ENCODE assay signal across 22 mouse cellular contexts in genomic region chr3:146340316-146341055, GRCm38 (mm10).
DNase-seq lines count a peak whose midpoint lies in the region; ATAC-seq and TF ChIP-seq lines count a peak whose summit lies in the region.
"Had no signal": no experiment of that assay in that cellular context is flagged by ENCODE, and none has a peak within 500 bp of the region (broad histone marks: within the 10 kb centered on the region; RNA-seq: fewer than 3 reads in every experiment).

No protein-coding gene starts in this region.

- H3K4me1 ChIP-seq in liver, embryonic 13.5 days (replicated peaks): peaks cover 17% of the 10 kb centered on the region
- H3K4me1 ChIP-seq in liver, postnatal 0 days (ENCODE audit: insufficient read depth): no peaks in the 10 kb centered on the region
- peaks cover 7% of the 10 kb centered on the region; the same call in 1 of the 2 replicates for H3K4me1 ChIP-seq in limb, embryonic 14.5 days (ENCODE audit: control insufficient read depth, insufficient read depth, low read length)
- peaks cover 6% of the 10 kb centered on the region; the same call in 1 of the 2 replicates for H3K4me1 ChIP-seq in forebrain, embryonic 11.5 days (replicated peaks; ENCODE audit: control insufficient read depth, insufficient read depth, low read length)

- no peaks in the 10 kb centered on the region for H3K36me3 ChIP-seq in liver, embryonic 13.5 days
- no peaks in the 10 kb centered on the region for H3K36me3 ChIP-seq in liver, postnatal 0 days (replicated peaks; ENCODE audit: insufficient read depth, low read length)
- no peaks in the 10 kb centered on the region for H3K36me3 ChIP-seq in limb, embryonic 14.5 days (ENCODE audit: control insufficient read depth, insufficient read depth, low read length)
- H3K36me3 ChIP-seq in forebrain, embryonic 11.5 days (ENCODE audit: control insufficient read depth, insufficient read depth, low read length): no peaks in the 10 kb centered on the region
- H3K36me3 ChIP-seq: forebrain, embryonic 10.5 days; hindbrain, embryonic 15.5 days; liver, embryonic 15.5 days; midbrain, embryonic 12.5 days had no signal

- H3K9ac ChIP-seq in liver, embryonic 13.5 days: no peak overlapping the region
- H3K9ac ChIP-seq in liver, postnatal 0 days (replicated peaks): no peak overlapping the region
- no peak overlapping the region for H3K9ac ChIP-seq in limb, embryonic 14.5 days (ENCODE audit: low read depth, low read length, severe bottlenecking)
- H3K9ac ChIP-seq in forebrain, embryonic 11.5 days (ENCODE audit: low read length): no peak overlapping the region
- H3K9ac ChIP-seq: hindbrain, embryonic 15.5 days; liver, embryonic 15.5 days; midbrain, embryonic 12.5 days had no signal

- no peak for TF ChIP-seq EP300 in liver, postnatal 0 days (IDR thresholded peaks at IDR 0.05; ENCODE audit: low read depth)

- no peak overlapping the region for H3K4me3 ChIP-seq in liver, embryonic 13.5 days (replicated peaks)
- H3K4me3 ChIP-seq in liver, postnatal 0 days (ENCODE audit: low read depth, low read length): no peak overlapping the region
- no peak overlapping the region for H3K4me3 ChIP-seq in limb, embryonic 14.5 days (replicated peaks; ENCODE audit: low read length)
- H3K4me3 ChIP-seq in forebrain, embryonic 11.5 days (ENCODE audit: low read depth, low read length): no peak overlapping the region
- H3K4me3 ChIP-seq: forebrain, embryonic 10.5 days; hindbrain, embryonic 15.5 days; liver, embryonic 15.5 days; midbrain, embryonic 12.5 days had no signal

- TF ChIP-seq POLR2A in limb, embryonic 14.5 days (IDR thresholded peaks at IDR 0.05; ENCODE audit: borderline replicate concordance, extremely low read depth, insufficient read depth, insufficient read length): no peak

- peak; percentile 59 for DNase-seq in heart, adult 11 months
- no peak for DNase-seq in heart, adult 8-10 months (ENCODE audit: low spot score)
- DNase-seq in liver, embryonic 13.5 days: no peak
- DNase-seq in liver, postnatal 0 days: no peak
- peak; percentile 40 for DNase-seq in NIH3T3 (ENCODE audit: low read depth)
- no peak for DNase-seq in limb, embryonic 14.5 days (ENCODE audit: low spot score)
- DNase-seq in gastrocnemius, postnatal 25 days: no peak
- DNase-seq in forebrain, embryonic 11.5 days (ENCODE audit: low spot score): no peak
- DNase-seq: adrenal gland, adult 2 months; cerebellum, postnatal 14 days; embryo, embryonic 11 days; gastrocnemius, postnatal 36 days; heart, postnatal 14 days; kidney, adult 8-10 months; kidney, postnatal 36 days; lung, postnatal 36 days; thymus, adult 2 months had no signal

- no peaks in the 10 kb centered on the region for H3K9me3 ChIP-seq in liver, embryonic 13.5 days (replicated peaks)
- no peaks in the 10 kb centered on the region for H3K9me3 ChIP-seq in liver, postnatal 0 days (ENCODE audit: low read length)
- H3K9me3 ChIP-seq in limb, embryonic 14.5 days (ENCODE audit: control insufficient read depth, low read length): no peaks in the 10 kb centered on the region
- no peaks in the 10 kb centered on the region for H3K9me3 ChIP-seq in forebrain, embryonic 11.5 days (ENCODE audit: control insufficient read depth, low read length)
- H3K9me3 ChIP-seq: forebrain, embryonic 10.5 days; hindbrain, embryonic 15.5 days; liver, embryonic 15.5 days; midbrain, embryonic 12.5 days had no signal

- TF ChIP-seq CTCF in liver, postnatal 0 days (IDR thresholded peaks at IDR 0.05; ENCODE audit: low read depth): no peak

- no peak overlapping the region for H3K27ac ChIP-seq in liver, embryonic 13.5 days
- H3K27ac ChIP-seq in liver, postnatal 0 days (ENCODE audit: low read depth): no peak overlapping the region
- no peak overlapping the region for H3K27ac ChIP-seq in limb, embryonic 14.5 days (replicated peaks; ENCODE audit: low read depth, low read length)
- H3K27ac ChIP-seq in forebrain, embryonic 11.5 days (ENCODE audit: low read depth, low read length): no peak overlapping the region
- H3K27ac ChIP-seq: forebrain, embryonic 10.5 days; hindbrain, embryonic 15.5 days; liver, embryonic 15.5 days; midbrain, embryonic 12.5 days had no signal

- 57% methylated on average over 12 of the region's 12 CpGs for WGBS in liver, embryonic 13.5 days (ENCODE audit: insufficient replicate concordance)
- WGBS in liver, postnatal 0 days (ENCODE audit: insufficient replicate concordance): 63% methylated on average over 12 of the region's 12 CpGs
- 42% methylated on average over 12 of the region's 12 CpGs for WGBS in limb, embryonic 14.5 days
- 91% methylated on average over 12 of the region's 12 CpGs for WGBS in forebrain, embryonic 11.5 days

- no peak overlapping the region for H3K4me2 ChIP-seq in liver, embryonic 13.5 days
- H3K4me2 ChIP-seq in liver, postnatal 0 days (ENCODE audit: low read depth, low read length): no peak overlapping the region
- H3K4me2 ChIP-seq in limb, embryonic 14.5 days (replicated peaks; ENCODE audit: low read depth, low read length, severe bottlenecking): peak overlapping the region; percentile 18; the same call in 1 of the 2 replicates
- H3K4me2 ChIP-seq in forebrain, embryonic 11.5 days (ENCODE audit: low read depth, low read length, severe bottlenecking): no peak overlapping the region
- H3K4me2 ChIP-seq: heart, embryonic 11.5 days; hindbrain, embryonic 15.5 days; liver, embryonic 15.5 days; midbrain, embryonic 12.5 days had no signal

- ATAC-seq in liver, embryonic 13.5 days (ENCODE audit: low read depth): peak; percentile 10; the same call in 1 of the 2 replicates
- ATAC-seq in liver, postnatal 0 days: no peak
- no peak for ATAC-seq in limb, embryonic 14.5 days (ENCODE audit: low FRiP score, low read depth)
- ATAC-seq in forebrain, embryonic 11.5 days (replicated peaks; ENCODE audit: low FRiP score): no peak

- peaks cover 3% of the 10 kb centered on the region; the same call in 1 of the 2 replicates for H3K27me3 ChIP-seq in liver, embryonic 13.5 days
- no peaks in the 10 kb centered on the region for H3K27me3 ChIP-seq in liver, postnatal 0 days (ENCODE audit: insufficient read depth, low read length)
- H3K27me3 ChIP-seq in limb, embryonic 14.5 days (ENCODE audit: control insufficient read depth, insufficient read depth, low read length): no peaks in the 10 kb centered on the region
- H3K27me3 ChIP-seq in forebrain, embryonic 11.5 days (ENCODE audit: control insufficient read depth, insufficient read depth, low read length): no peaks in the 10 kb centered on the region
- H3K27me3 ChIP-seq: hindbrain, embryonic 15.5 days; liver, embryonic 15.5 days had no signal

Comparison
In these comparisons a context has a peak if more than half of its experiments do, and no peak if none do; other contexts are left out.
1. DNase-seq: peak in heart, adult 11 months (single experiment) and NIH3T3 (single experiment); none in heart, adult 8-10 months (single experiment), liver, embryonic 13.5 days (single experiment), liver, postnatal 0 days (single experiment), limb, embryonic 14.5 days (single experiment), gastrocnemius, postnatal 25 days (single experiment) and forebrain, embryonic 11.5 days (single experiment).